ENCODE assay signal across 10 mouse cellular contexts in genomic region chr12:29629875-29630538, GRCm38 (mm10).
A peak's percentile ranks its signal among the peaks of the same experiment; 100 is the strongest.
DNase-seq lines count a peak whose midpoint lies in the region; ATAC-seq and TF ChIP-seq lines count a peak whose summit lies in the region.
"Had no signal": no experiment of that assay in that cellular context is flagged by ENCODE, and none has a peak within 500 bp of the region (broad histone marks: within the 10 kb centered on the region; RNA-seq: fewer than 3 reads in every experiment).

No protein-coding gene starts in this region.

- no peak for TF ChIP-seq POLR2A in kidney, adult 2 months (IDR thresholded peaks at IDR 0.05; ENCODE audit: low read depth, low read length)

- TF ChIP-seq CTCF in kidney, adult 2 months (conservative IDR thresholded peaks at IDR 0.05; ENCODE audit: insufficient read depth, insufficient read length, low read depth, low read length): no peak

- no peak overlapping the region for H3K4me2 ChIP-seq in kidney, embryonic 14.5 days (replicated peaks; ENCODE audit: low read depth, low read length)
- H3K4me2 ChIP-seq: lung, embryonic 15.5 days had no signal

- no peaks in the 10 kb centered on the region for H3K27me3 ChIP-seq in kidney, adult 2 months (replicated peaks; ENCODE audit: control insufficient read depth, insufficient read depth, low read length)
- H3K27me3 ChIP-seq in kidney, embryonic 14.5 days (ENCODE audit: control insufficient read depth, insufficient read depth, low read length): no peaks in the 10 kb centered on the region
- H3K27me3 ChIP-seq: lung, embryonic 15.5 days had no signal

- H3K27ac ChIP-seq in kidney, adult 2 months (ENCODE audit: insufficient read depth, low read depth, low read length): no peak overlapping the region
- H3K27ac ChIP-seq in kidney, embryonic 14.5 days (ENCODE audit: low read depth, low read length): no peak overlapping the region
- H3K27ac ChIP-seq: lung, embryonic 15.5 days had no signal

- no peaks in the 10 kb centered on the region for H3K9me3 ChIP-seq in kidney, embryonic 14.5 days (ENCODE audit: control insufficient read depth, low read length)
- H3K9me3 ChIP-seq: lung, embryonic 15.5 days had no signal

- no peak overlapping the region for H3K4me3 ChIP-seq in kidney, adult 2 months (ENCODE audit: insufficient read depth, low read depth, low read length)
- no peak overlapping the region for H3K4me3 ChIP-seq in kidney, embryonic 14.5 days (ENCODE audit: low read length)
- H3K4me3 ChIP-seq: lung, embryonic 15.5 days had no signal

- no peaks in the 10 kb centered on the region for H3K4me1 ChIP-seq in kidney, adult 2 months (ENCODE audit: control insufficient read depth, insufficient read depth, low read length)
- no peaks in the 10 kb centered on the region for H3K4me1 ChIP-seq in kidney, embryonic 14.5 days (ENCODE audit: control insufficient read depth, insufficient read depth, low read length)
- H3K4me1 ChIP-seq: lung, embryonic 15.5 days had no signal

- ATAC-seq in kidney, embryonic 14.5 days (ENCODE audit: low FRiP score, low TSS enrichment): no peak

- WGBS in kidney, adult 2 months: 50% methylated on average over 10 of the region's 10 CpGs
- 64% methylated on average over 10 of the region's 10 CpGs for WGBS in kidney, embryonic 14.5 days

- no peak overlapping the region for H3K9ac ChIP-seq in kidney, embryonic 14.5 days (ENCODE audit: low read depth, low read length)
- H3K9ac ChIP-seq: lung, embryonic 15.5 days had no signal

- DNase-seq in kidney, adult 2 months: peak; percentile 18
- DNase-seq in right cerebral cortex, postnatal 10 days (ENCODE audit: low spot score in 2 of 2): peak; percentile 57 to 72
- no peak for DNase-seq in right cerebral cortex, postnatal 25 days
- peak; percentile 52 for DNase-seq in layer of hippocampus, postnatal 10 days (ENCODE audit: low spot score in 2 of 2)
- DNase-seq in cerebellum, adult 9-10 months: no peak
- no peak for DNase-seq in heart, adult 9 months (ENCODE audit: low spot score in 2 of 2)
- DNase-seq in urinary bladder, postnatal 25 days (ENCODE audit: low spot score): no peak
- DNase-seq: adrenal gland, postnatal 36 days had no signal

- H3K36me3 ChIP-seq in kidney, adult 2 months (ENCODE audit: control insufficient read depth, insufficient read depth, low read length): no peaks in the 10 kb centered on the region
- no peaks in the 10 kb centered on the region for H3K36me3 ChIP-seq in kidney, embryonic 14.5 days (ENCODE audit: control insufficient read depth, insufficient read depth, low read length)
- H3K36me3 ChIP-seq: lung, embryonic 15.5 days had no signal

Comparison
In these comparisons a context has a peak if more than half of its experiments do, and no peak if none do; other contexts are left out.
1. DNase-seq: peak in kidney, adult 2 months (single experiment), right cerebral cortex, postnatal 10 days (2 of 2) and layer of hippocampus, postnatal 10 days (2 of 2); none in right cerebral cortex, postnatal 25 days (single experiment), cerebellum, adult 9-10 months (single experiment), heart, adult 9 months (0 of 2) and urinary bladder, postnatal 25 days (single experiment).